Mouse (Mus musculus): ENCODE measurements around the gene Arhgef7.

The Arhgef7 gene

GRCm38 (mm10) chr8:11727651-11728481, at the start of gene Arhgef7:
Gene Arhgef7, plus strand, starts transcription at chr8:11727721.
- DNase-seq = no peak

GRCm38 (mm10) chr8:11684558-11684957, 43.0 kb upstream of the Arhgef7 start:
- DNase-seq = no peak

- DNase-seq = no peak
Observed at GRCm38 (mm10) chr8:11687251-11687650, 40.3 kb upstream of the Arhgef7 start.

DNA sequence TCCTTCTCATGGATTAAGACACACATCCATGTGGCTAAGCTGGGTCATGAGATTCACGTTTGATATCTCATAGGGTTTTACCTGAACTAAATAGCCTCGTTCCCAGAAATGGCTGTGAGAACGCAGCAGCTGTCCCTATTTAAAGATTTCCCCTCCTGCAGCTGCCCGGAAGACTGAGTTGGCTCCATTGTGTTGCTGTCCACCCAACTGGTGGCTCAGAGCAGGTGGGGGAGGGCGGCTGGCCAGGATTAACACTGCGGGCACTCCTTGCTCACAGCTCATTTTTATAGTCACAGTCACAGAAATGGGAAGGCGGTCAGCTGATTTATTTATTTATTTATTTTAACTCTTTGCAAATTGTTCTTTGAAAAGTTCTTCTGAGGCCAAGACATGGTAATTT, 37.6 kb upstream of the Arhgef7 start:
- DNase-seq = no peak

DNA sequence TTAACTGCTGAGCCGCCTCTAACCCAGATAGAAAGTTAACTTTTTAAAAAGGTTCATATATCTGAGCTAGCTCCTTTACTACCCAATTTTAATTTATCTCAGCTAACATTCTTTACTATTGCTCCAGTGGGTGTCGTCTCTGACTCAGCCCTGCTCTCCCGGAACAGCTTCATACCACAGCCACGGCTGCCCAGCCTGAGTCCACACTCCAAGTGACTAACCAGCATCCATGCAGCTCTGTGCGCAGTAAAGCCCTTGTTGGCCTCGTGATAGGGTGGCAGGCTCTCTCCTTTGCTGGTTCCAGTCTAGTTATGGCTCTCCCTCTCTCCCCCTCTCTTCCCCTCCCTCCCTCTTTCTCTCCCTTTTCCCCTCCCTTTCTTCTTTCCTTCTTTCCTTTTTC, 36.2 kb upstream of the Arhgef7 start:
- DNase-seq = no peak

- DNase-seq = no peak
Observed at GRCm38 (mm10) chr8:11691761-11692160, 35.8 kb upstream of the Arhgef7 start.

GRCm38 (mm10) chr8:11692455-11692854, 35.1 kb upstream of the Arhgef7 start:
- DNase-seq = no peak

DNA sequence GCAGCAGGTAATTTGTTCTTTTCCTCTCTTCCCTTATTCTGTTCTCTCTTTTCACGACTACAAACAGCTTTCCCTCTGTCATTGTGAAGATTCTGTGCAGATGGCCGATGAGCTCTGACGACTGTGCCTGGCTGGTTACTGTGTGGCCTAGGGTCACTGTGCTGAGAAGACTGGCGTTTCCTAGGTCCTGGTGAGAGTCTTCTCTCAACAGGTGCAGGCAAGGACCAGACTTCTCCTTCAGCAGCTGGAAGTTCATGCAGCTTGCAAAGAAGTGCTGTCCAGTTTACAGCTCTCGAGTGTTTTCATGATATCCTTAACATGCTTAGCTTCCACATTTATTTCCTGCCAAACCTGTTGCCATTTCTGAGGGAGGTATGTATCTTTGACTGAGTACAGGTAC, 33.5 kb upstream of the Arhgef7 start:
- no peak for DNase-seq

DNA sequence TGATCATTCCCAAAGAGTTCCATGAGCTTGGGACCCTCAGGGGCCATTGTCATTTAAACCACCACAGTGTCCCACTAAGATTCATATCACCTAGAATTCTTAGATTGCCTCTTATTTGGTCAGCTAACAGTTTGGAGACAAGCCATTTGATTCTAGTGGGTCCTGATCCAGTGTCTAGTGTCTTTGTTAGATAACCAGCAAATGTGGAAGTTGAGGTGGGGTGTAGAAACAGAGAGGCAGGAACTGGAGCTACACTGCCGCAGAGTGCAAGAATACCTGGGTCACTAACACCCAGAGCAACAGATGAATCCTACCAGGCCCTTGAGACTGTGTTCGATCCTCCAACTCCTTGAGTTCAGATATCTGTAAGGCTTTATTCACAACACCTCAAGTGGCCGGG, 31.3 kb upstream of the Arhgef7 start:
- no peak for DNase-seq

- no peak for DNase-seq
Observed at GRCm38 (mm10) chr8:11697467-11697866, 30.1 kb upstream of the Arhgef7 start.

DNA sequence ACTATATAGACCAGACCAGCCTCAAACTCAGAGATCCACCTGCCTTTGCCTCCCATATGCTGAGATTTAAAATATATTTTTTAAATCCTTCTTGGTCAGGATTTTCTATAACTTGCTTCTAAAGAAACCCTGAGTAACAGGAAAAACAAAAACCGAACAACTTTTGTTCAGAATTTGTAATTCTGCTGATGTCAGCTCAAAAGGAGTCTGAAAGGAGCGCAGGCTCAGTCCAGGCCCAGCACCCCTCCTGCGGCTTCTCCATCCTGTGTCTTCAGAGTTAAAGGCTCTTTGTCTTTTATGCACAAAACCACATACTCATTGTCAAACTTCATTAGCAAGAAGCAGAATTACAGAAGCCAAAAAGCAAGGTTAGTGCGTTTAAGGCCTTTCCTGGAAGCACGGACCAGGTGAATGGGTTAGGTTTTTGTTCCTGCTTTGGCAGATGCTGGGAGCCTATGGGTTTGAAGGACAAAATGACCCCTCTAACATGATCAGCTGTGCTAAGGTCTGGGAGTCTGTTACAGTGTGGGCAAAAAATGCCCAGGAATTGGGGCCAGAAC, 28.0 kb upstream of the Arhgef7 start:
- no peak for DNase-seq

- DNase-seq = peak; percentile 66 to 74
Observed at GRCm38 (mm10) chr8:11700060-11701032, 27.2 kb upstream of the Arhgef7 start.

DNA sequence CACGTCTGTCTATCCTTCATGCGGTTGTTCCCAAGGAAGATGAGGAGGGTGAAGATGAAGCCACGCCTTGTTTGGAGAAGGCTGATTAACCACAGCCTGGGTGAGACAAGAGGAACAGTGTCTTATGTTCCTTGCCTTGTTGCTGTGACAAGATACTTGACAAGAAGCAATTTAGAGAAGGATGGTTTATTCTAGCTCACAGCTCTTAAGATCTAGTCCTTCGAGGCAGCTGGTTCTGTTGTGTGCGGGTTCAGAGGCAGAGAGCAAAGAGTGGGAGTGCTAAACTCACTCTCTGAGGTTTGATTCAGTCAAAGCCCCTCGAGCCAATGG, 26.5 kb upstream of the Arhgef7 start, which contains the start of gene 1700016D06Rik:
TSS of gene 1700016D06Rik (minus strand) at position 31 of the 330 bp plus-strand sequence.
- DNase-seq = no peak

DNA sequence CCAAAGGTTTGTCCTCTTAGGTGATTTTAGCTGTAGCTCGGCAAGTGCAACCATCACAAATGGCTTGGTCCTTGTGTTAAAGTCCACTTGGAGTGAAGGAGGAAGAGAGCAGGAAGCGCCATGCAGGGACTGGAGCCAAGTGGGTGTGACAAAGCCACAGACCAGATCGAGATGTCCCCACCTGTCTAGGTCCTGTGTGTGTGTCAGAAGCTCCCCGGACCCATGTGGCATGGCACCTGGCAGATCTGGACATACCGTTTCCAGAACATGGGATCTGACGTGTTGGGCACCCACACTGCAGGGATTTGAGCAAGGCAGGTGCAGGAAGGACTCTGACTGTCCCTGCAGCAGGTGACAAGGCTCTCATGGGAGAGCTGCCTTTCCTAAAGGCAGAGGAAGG, 26.1 kb upstream of the Arhgef7 start:
- no peak for DNase-seq

GRCm38 (mm10) chr8:11703789-11704188, 23.7 kb upstream of the Arhgef7 start:
- DNase-seq = no peak

DNA sequence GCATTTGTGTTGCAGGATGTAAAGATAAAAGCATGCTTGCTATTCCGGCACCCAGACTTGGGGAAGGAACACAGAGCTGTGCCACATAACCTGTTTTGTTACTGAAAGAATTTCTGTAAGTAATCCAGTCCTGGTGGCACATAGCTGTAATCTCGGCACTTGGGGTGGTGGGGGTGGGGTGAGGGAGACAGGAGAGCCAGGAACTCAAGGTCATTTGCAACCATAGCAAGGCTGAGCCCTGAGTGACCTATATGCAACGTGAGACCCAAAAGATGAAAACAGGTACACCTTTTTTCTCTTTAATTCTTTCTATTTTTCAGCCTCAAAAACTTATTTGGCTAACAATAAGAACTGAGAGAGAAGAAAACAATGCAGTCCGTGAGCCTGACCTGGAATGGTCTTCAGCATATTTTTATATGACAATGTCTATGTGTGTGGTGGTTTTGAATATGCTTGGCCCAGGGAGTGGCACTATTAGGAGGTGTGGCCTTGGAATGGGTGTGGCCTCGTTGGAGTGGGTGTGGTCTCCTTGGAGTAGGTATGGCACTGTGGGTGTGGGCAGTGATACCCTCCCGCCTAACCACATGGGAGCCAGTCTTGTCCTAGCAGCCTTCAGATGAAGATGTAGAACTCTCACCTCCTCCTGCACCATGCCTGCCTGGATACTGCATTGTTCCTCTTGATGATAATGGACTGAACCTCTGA, 22.7 kb upstream of the Arhgef7 start:
- DNase-seq = no peak

DNA sequence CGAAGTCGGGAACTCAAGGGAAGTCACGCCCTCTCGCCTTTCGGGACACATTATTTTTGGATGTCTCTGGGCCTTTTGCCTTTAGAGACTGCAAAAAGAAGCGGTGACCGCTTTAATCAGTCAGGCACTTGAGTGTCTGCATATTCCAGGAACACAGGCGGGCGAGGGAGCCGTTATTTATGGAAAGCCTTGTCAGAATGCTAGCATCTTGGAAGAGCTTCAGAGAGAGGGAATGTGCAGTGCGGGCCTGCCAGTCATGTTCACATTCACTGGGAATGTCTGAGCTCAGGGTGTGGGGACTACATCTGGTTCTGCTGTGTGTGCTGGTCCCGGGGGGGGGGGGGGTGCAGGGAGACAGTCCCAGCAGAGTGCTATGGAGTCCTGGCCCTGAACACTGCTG, 21.7 kb upstream of the Arhgef7 start:
- DNase-seq = no peak

GRCm38 (mm10) chr8:11707701-11708100, 19.8 kb upstream of the Arhgef7 start:
- DNase-seq = no peak

DNA sequence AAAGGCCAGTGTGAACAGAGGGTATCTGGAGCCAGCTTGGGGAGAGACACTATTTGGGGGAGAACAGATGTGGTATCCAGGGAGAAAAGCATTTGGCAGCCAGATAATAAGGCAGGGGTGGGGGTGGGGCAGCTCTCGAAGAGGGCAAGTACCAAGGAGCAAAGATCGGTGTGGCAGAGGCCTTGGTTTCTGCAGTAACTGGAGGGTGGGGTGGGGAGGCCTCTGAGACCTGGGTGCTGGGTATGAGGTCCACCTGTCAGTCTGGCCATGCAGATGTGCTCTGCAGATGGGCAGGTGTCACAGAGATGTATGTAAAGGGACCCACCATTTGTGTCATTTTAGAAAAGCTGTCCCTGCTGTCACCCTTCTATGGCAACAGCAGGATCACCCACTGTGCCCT, 18.7 kb upstream of the Arhgef7 start:
- no peak for DNase-seq

- DNase-seq = no peak
Observed at GRCm38 (mm10) chr8:11709542-11709941, 18.0 kb upstream of the Arhgef7 start.

- DNase-seq = no peak
Observed at GRCm38 (mm10) chr8:11710415-11710814, 17.1 kb upstream of the Arhgef7 start.

DNA sequence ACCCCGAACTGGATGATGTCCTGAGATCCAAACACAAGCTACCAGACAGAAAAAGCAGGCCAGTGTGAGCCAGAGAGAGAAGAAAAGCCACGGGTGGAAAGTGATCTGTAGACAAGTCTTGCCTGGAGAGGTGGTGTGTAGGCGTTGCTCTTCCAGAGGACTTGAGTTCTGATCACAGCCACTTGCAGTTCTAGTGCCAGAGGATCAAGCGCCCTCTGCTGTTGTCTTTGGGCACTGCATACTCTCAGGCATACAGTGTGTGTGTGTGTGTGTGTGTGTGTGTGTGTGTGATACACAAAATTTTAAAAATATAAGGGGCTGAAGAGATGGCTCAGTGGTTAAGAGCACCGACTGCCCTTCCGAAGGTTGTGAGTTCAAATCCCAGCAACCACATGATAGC, 15.3 kb upstream of the Arhgef7 start:
- DNase-seq = peak; percentile 24 to 28

- DNase-seq = no peak
Observed at GRCm38 (mm10) chr8:11717194-11717593, 10.3 kb upstream of the Arhgef7 start.

Data from thymus, postnatal 36 days (tissue).